Mouse (Mus musculus): ENCODE data around the gene Zdhhc11.

GRCm38 (mm10) chr13:73974523-73974922 is 10.9 kb downstream of the Zdhhc11 start:
- no peak for TF ChIP-seq CTCF (IDR thresholded peaks at IDR 0.05; ENCODE audit: extremely low read depth, insufficient read depth, insufficient read length, insufficient replicate concordance)
- TF ChIP-seq POLR2A (IDR thresholded peaks at IDR 0.05; ENCODE audit: low read depth, low read length): no peak
